Mouse (Mus musculus) G1E (cell line): ENCODE data around the gene 2010300C02Rik. TPM values are rescaled to one million over a fixed set of nuclear protein-coding genes. Genes with fewer than 3 reads are reported as not detected.

ENCODE experiments used
- ATAC-seq: 2 replicates; pipeline ENCODE4 v1.8.0; 2016; ENCODE audit warnings: mild to moderate bottlenecking; ENCODE audit not compliant: insufficient number of reproducible peaks, poor library complexity, low FRiP score, severe bottlenecking; ENCODE audit errors: extremely low read depth
- DNase-seq: peaks from one replicate; pipeline ENCODE4 v3.0.0; 2012; ENCODE audit warnings: low spot score
- H3K27me3 ChIP-seq: 2 replicates; pipeline ENCODE4 v1.6.1; 2012; ENCODE audit warnings: mild to moderate bottlenecking, low read length, inconsistent platforms; ENCODE audit not compliant: insufficient read depth
- H3K36me3 ChIP-seq: replicated peaks from 2 replicates; pipeline ENCODE3; 2012; ENCODE audit warnings: mild to moderate bottlenecking, inconsistent platforms
- H3K4me1 ChIP-seq: 2 replicates; pipeline ENCODE4 v1.6.1; 2012; ENCODE audit warnings: low read depth, low read length, inconsistent platforms, mixed read lengths; ENCODE audit not compliant: insufficient read depth
- H3K4me3 ChIP-seq: 2 replicates; pipeline ENCODE4 v1.5.1; 2012; ENCODE audit warnings: low read depth, mild to moderate bottlenecking, inconsistent platforms, low read length, moderate library complexity, mixed read lengths
- H3K9me3 ChIP-seq: replicated peaks from 2 replicates; pipeline ENCODE4 v1.6.1; 2012; ENCODE audit warnings: inconsistent platforms
- CTCF ChIP-seq: IDR thresholded peaks from 2 replicates; pipeline ENCODE4 v1.5.1; 2012; ENCODE audit warnings: low read depth, low read length, inconsistent platforms, mixed read lengths
- GATA1 ChIP-seq: IDR thresholded peaks from 2 replicates; pipeline ENCODE4 v1.6.1; 2012; ENCODE audit warnings: borderline replicate concordance, low read length, inconsistent platforms, mixed read lengths
- GATA2 ChIP-seq: IDR thresholded peaks from 2 replicates; pipeline ENCODE4 v1.6.1; 2012; ENCODE audit warnings: low read depth, low read length, inconsistent platforms, borderline replicate concordance
- POLR2AphosphoS5 ChIP-seq: IDR thresholded peaks from 2 replicates; pipeline ENCODE4 v1.6.1; 2012; ENCODE audit warnings: low read depth, low read length, inconsistent platforms; ENCODE audit not compliant: insufficient replicate concordance
- TAL1 ChIP-seq: conservative IDR thresholded peaks from 2 replicates; pipeline ENCODE4 v1.6.1; 2012; ENCODE audit warnings: low read depth, low read length, inconsistent platforms, mixed read lengths
- polyA plus RNA-seq: library from polyadenylated mRNA; stranded (reverse); fragments of >175 nt; gene quantifications from 2 replicates; pipeline ENCODE4 v1.2.3, GENCODE M21; 2012
- total RNA-seq, 2 experiments: library from RNA; stranded (forward) in 1 of 2; stranded (reverse) in 1 of 2; fragments of 200-1000 nt in 1 of 2; fragments of >200 nt in 1 of 2; fragmentation: Nextera tagmentation in 1 of 2; gene quantifications; 2 replicates each; pipeline ENCODE4 v1.2.3; 2014 to 2017

The 2010300C02Rik gene
- total RNA-seq (2014; fragmentation: Nextera tagmentation) (not detected in 2 replicates), total RNA-seq (2017) (0.06 and 0.11 TPM in 2 replicates), polyA plus RNA-seq (not detected in 2 replicates)

DNA sequence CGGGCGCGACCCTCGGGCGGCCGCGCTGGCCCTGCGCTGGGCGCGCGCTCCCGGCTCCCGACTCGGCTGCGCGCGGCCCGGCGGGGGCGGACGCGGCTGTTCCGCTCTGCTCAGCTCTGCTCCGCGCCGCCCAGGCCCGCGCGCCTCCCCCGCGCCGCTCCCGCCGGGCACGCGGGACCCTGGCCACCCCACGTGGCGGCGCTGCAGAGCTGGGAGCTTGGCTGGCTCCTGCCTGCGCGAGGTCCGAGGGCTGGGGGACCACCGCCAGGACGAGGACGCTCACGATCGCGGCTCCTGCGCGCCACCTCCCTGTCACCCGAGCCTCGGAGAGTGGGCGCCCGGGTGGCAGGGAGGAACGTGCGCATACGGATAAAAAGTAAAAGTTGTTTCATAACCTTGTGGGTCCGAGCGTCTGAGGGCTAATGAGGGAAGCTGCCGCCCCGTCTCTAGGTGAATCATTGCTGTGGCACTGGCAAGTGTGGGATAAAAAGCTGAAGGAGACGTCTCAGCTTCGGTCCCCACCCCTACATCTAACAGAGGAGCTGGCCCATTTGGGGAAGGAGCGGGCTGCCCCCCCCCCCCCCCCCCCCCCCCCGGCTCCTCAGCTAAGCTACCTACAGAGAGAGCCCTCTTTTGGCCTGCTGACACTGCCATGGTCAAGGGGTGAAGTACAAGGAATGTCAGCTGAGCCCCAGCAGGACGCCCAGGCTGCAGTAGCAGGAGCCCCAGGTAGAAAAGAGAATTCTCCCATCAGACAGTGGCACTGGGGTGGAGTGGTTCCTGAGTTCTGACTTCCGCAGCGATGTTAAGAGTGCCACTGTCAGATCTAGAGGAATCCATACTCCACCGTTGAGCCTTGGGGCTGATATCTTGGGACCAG, at the start of gene 2010300C02Rik:
Gene 2010300C02Rik (minus strand): TSS at position 325 of the 880 bp plus-strand sequence.
- no peak for ATAC-seq
- peaks cover 4% of the 10 kb centered on the region; the same call in 1 of the 2 replicates for H3K9me3 ChIP-seq
- peaks cover 5% of the 10 kb centered on the region; the same call in 1 of the 2 replicates for H3K27me3 ChIP-seq
- H3K4me3 ChIP-seq: no peak within 1 kb of the TSS
- H3K4me1 ChIP-seq: no peaks in the 10 kb centered on the region
- DNase-seq: no peak
- TF ChIP-seq GATA2 (no peak), TAL1 (no peak), CTCF (no peak), POLR2AphosphoS5 (no peak), GATA1 (no peak)
- no peaks in the 10 kb centered on the region for H3K36me3 ChIP-seq

DNA sequence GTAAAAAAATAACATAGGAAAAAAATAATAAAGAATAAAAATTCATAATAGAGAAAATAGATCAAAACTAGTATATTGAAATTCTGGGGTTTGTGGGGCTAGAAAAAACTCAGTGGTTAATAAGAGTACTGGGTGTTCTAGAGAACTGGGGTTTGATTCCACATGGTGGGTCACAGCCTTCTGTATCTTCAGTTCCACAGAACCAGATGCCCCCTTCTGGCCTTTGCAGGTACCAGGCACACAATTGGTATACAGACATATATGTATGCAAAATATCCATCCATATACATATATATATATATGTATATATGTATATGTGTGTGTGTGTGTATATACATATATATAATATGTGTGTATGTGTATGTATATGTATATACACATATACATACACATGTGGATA, 39.5 kb upstream of the 2010300C02Rik start:
- Histone ChIP-seq H3K27me3 (peaks cover 12% of the 10 kb centered on the region), H3K36me3 (no peaks in the 10 kb centered on the region), H3K4me1 (no peaks in the 10 kb centered on the region), H3K9me3 (no peaks in the 10 kb centered on the region), H3K4me3 (no peak overlapping the region)
- TF ChIP-seq GATA1 (no peak), CTCF (no peak), TAL1 (no peak)
- no peak for DNase-seq
- ATAC-seq: no peak

DNA sequence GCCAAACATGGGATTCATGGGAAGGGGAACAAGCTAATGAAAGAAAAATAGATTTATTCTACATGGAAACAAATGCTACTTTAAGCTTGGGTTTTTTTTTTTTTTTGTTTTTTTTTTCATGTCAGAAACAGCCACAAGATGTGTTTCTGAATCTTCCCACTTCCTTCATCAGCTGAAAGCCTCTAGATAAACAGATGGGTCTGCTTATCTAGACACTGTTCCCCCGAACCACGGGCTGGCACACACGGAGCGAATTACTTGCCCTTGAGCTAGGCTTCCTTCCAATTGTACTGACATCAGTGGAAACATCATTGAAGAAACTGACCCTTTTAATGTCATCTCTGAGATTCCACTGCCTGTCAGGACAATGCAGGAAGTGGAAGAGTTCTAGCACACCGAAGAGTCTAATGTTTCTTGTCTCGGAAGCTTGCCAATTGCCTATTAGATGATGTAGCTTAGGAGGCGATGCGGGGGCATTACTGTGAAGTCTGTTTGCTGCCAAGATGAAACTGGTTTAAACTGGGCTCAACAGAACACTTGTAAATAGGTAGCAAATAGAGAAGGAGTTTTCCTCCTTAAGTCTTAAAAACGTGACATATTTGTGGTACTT, 24.9 kb upstream of the 2010300C02Rik start:
- DNase-seq (no peak), ATAC-seq (no peak)
- peaks cover 17% of the 10 kb centered on the region for H3K27me3 ChIP-seq
- H3K9me3 ChIP-seq: no peaks in the 10 kb centered on the region
- 0 out of 2 replicates have a peak, but pooled peaks cover 2% of the 10 kb centered on the region for H3K4me1 ChIP-seq
- TF ChIP-seq POLR2AphosphoS5: no peak
- H3K36me3 ChIP-seq: no peaks in the 10 kb centered on the region
- H3K4me3 ChIP-seq: no peak overlapping the region

DNA sequence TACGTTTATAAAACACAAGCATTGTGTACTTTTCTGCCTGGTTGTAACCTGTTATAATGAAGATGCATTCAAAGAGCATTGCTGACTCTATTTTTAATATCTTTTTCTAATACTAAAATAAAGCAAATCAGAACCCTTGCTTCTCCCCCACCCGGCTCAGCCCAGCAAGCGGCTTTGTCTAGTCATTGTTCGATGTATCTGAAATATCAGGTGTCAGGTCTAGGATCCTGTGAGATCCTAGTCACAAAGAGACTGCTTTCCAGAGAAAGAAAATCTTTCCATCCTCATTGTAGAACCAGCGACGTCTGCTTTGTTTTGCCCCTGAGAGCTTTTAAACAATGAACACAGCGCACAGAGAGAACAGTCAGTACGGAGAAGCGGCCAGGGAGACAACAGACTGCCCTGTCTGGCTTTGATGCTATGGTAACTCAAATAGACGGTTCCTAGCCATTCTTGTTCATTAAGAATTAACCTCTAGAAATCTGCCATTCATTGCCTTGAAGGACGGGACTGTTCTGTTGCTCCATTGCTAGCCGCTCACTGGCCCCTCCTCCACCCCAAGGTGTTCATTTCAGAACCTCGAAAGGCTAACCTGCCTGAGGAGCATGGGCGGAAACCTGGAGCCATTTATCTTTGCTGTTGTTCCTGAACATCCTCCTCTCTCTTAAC, 22.9 kb upstream of the 2010300C02Rik start:
- Histone ChIP-seq H3K4me1 (0 out of 2 replicates have a peak, but pooled peaks cover 2% of the 10 kb centered on the region), H3K36me3 (no peaks in the 10 kb centered on the region), H3K4me3 (no peak overlapping the region), H3K27me3 (peaks cover 15% of the 10 kb centered on the region), H3K9me3 (no peaks in the 10 kb centered on the region)
- no peak for DNase-seq
- TF ChIP-seq GATA1 (no peak), CTCF (no peak)
- no peak for ATAC-seq

DNA sequence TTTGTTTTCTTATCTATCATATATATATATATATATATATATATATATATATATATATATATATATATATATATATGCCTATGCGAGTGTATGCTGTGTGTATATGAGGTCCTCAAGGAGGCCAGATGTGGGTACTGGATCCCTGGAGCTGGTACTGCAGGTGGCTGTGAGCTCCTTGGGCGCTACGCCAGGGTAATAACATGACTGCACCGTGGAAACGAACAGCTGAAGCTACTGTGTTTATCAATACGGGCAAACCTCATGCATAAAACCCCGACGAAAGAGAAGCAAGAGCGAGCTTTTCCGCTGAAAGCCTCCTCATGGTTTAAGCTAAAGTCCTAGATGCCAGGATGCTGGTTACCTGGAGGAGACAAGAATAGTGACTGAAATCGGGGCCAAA, 22.2 kb upstream of the 2010300C02Rik start:
- H3K4me1 ChIP-seq: peaks cover 4% of the 10 kb centered on the region
- ATAC-seq (no peak), DNase-seq (no peak)
- H3K4me3 ChIP-seq: no peak overlapping the region
- H3K27me3 ChIP-seq: peaks cover 15% of the 10 kb centered on the region
- TF ChIP-seq CTCF: no peak
- TF ChIP-seq POLR2AphosphoS5: no peak
- TF ChIP-seq TAL1: no peak
- no peak for TF ChIP-seq GATA1
- TF ChIP-seq GATA2: no peak
- H3K9me3 ChIP-seq: no peaks in the 10 kb centered on the region
- no peaks in the 10 kb centered on the region for H3K36me3 ChIP-seq

DNA sequence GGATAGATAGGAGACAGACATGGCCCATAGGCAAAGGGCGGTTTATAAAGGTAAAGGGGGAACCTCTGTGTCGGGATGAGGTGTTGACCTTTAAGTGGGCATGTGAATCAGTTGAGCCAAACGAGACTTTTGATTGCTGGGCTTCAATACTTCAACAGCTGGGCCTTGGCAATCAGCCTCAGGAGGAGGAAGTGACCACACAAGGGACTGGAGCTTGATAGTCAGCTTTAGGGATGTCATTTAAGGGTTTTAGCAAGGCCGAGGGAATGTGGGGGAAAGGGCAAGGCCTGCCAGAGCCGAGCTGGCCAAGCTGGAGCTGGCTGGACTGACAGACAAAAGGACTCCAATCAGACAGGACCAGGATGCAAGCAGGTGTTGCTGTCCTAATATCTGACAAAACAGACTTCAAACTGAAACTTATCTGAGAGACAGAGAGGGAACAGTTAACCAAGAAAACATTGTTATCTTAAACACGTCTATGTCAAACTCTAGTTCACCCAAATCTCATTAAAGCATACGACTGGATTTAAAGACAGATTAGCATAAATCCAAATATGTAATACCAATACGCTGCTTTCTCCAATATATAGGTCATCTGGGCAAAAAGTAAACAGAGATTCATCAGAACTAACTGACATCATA, 20.4 kb upstream of the 2010300C02Rik start:
- Histone ChIP-seq H3K4me1 (peaks cover 5% of the 10 kb centered on the region), H3K36me3 (no peaks in the 10 kb centered on the region), H3K27me3 (peaks cover 15% of the 10 kb centered on the region), H3K4me3 (no peak overlapping the region), H3K9me3 (no peaks in the 10 kb centered on the region)
- TF ChIP-seq GATA1 (no peak), GATA2 (no peak)
- DNase-seq: no peak
- ATAC-seq: no peak
